Mouse (Mus musculus): ENCODE results near the gene Nudt19. TPM values are rescaled to one million over a fixed set of nuclear protein-coding genes. Genes with fewer than 3 reads are reported as not detected.
A peak's percentile ranks its signal among the peaks of the same experiment; 100 is the strongest.
"Not testable (repeated sequence)": the region's sequence is repeated elsewhere in the genome, so short reads cannot be mapped to it uniquely, and the experiment has no call there.

Nudt19 gene
- polyA plus RNA-seq, 1 experiment from 2014 or later: 50.0 TPM

- H3K4me2 ChIP-seq (replicated peaks): peak within 1 kb of the TSS; percentile 100
- under 1% methylated on average over 49 of the region's 49 CpGs for WGBS
Observed at GRCm38 (mm10) chr7:35586055-35586905, 30.2 kb upstream of the Nudt19 start, which contains the start of gene Ankrd27. Gene Ankrd27 (plus strand): TSS chr7:35586244.

GRCm38 (mm10) chr7:35585191-35586054 is 29.3 kb upstream of the Nudt19 start, which contains the start of gene Rgs9bp:
Gene Rgs9bp (minus strand): TSS chr7:35585582.
- Histone ChIP-seq H3K4me1 (peaks cover 45% of the 10 kb centered on the region), H3K4me3 (replicated peaks) (peak within 1 kb of the TSS; percentile 82), H3K27me3 (peaks cover 45% of the 10 kb centered on the region), H3K9ac (peak within 1 kb of the TSS; percentile 66), H3K4me2 (replicated peaks) (peak within 1 kb of the TSS; percentile 100), H3K36me3 (no peaks in the 10 kb centered on the region), H3K27ac (replicated peaks) (peak within 1 kb of the TSS; percentile 81), H3K9me3 (replicated peaks) (no peaks in the 10 kb centered on the region)
- peak; percentile 76 for ATAC-seq (ENCODE audit: insufficient number of reproducible peaks, low FRiP score, low TSS enrichment, low read depth)
- under 1% methylated on average over 45 of the region's 45 CpGs for WGBS

More at GRCm38 (mm10) chr7:35586055-35586905, 30.2 kb upstream of the Nudt19 start, which contains the start of gene Ankrd27:
- Histone ChIP-seq H3K27me3 (peaks cover 38% of the 10 kb centered on the region), H3K27ac (replicated peaks) (peak within 1 kb of the TSS; percentile 81), H3K36me3 (no peaks in the 10 kb centered on the region), H3K4me1 (peaks cover 46% of the 10 kb centered on the region), H3K9me3 (replicated peaks) (no peaks in the 10 kb centered on the region), H3K9ac (peak within 1 kb of the TSS; percentile 66), H3K4me3 (replicated peaks) (peak within 1 kb of the TSS; percentile 82)
- peak; percentile 97 for ATAC-seq (ENCODE audit: insufficient number of reproducible peaks, low FRiP score, low TSS enrichment, low read depth)

GRCm38 (mm10) chr7:35584786-35585190 is 28.7 kb upstream of the Nudt19 start:
- H3K9ac ChIP-seq: peak overlapping the region; percentile 33
- H3K27ac ChIP-seq (replicated peaks): no peak overlapping the region
- H3K4me1 ChIP-seq: peaks cover 40% of the 10 kb centered on the region
- H3K4me3 ChIP-seq (replicated peaks): peak overlapping the region; percentile 82
- H3K36me3 ChIP-seq: no peaks in the 10 kb centered on the region
- under 1% methylated on average over 50 of the region's 50 CpGs for WGBS
- no peaks in the 10 kb centered on the region for H3K9me3 ChIP-seq (replicated peaks)
- no peak for ATAC-seq (ENCODE audit: insufficient number of reproducible peaks, low FRiP score, low TSS enrichment, low read depth)
- H3K27me3 ChIP-seq: peaks cover 45% of the 10 kb centered on the region
- peak overlapping the region; percentile 100 for H3K4me2 ChIP-seq (replicated peaks)

- ATAC-seq (ENCODE audit: insufficient number of reproducible peaks, low FRiP score, low TSS enrichment, low read depth): no peak
- peaks cover 35% of the 10 kb centered on the region for H3K4me1 ChIP-seq
- H3K27me3 ChIP-seq: peaks cover 45% of the 10 kb centered on the region
- H3K36me3 ChIP-seq: no peaks in the 10 kb centered on the region
- peak overlapping the region; percentile 82 for H3K4me3 ChIP-seq (replicated peaks)
- WGBS: 5% methylated on average over 36 of the region's 36 CpGs
- H3K9ac ChIP-seq: peak overlapping the region; percentile 33; the same call in 1 of the 2 replicates
- no peaks in the 10 kb centered on the region for H3K9me3 ChIP-seq (replicated peaks)
- peak overlapping the region; percentile 100 for H3K4me2 ChIP-seq (replicated peaks)
- H3K27ac ChIP-seq (replicated peaks): no peak overlapping the region
Observed at GRCm38 (mm10) chr7:35584068-35584785, 28.1 kb upstream of the Nudt19 start.

GRCm38 (mm10) chr7:35583476-35584025 is 27.4 kb upstream of the Nudt19 start:
- peaks cover 30% of the 10 kb centered on the region for H3K4me1 ChIP-seq
- no peaks in the 10 kb centered on the region for H3K9me3 ChIP-seq (replicated peaks)
- no peak for ATAC-seq (ENCODE audit: insufficient number of reproducible peaks, low FRiP score, low TSS enrichment, low read depth)
- H3K27ac ChIP-seq (replicated peaks): no peak overlapping the region
- H3K4me2 ChIP-seq (replicated peaks): no peak overlapping the region
- peaks cover 45% of the 10 kb centered on the region for H3K27me3 ChIP-seq
- no peak overlapping the region for H3K4me3 ChIP-seq (replicated peaks)
- H3K9ac ChIP-seq: no peak overlapping the region
- H3K36me3 ChIP-seq: no peaks in the 10 kb centered on the region
- 18% methylated on average over 11 of the region's 11 CpGs for WGBS

- 59% methylated on average over 5 of the region's 5 CpGs for WGBS
- ATAC-seq (ENCODE audit: insufficient number of reproducible peaks, low FRiP score, low TSS enrichment, low read depth): no peak
Observed at GRCm38 (mm10) chr7:35582719-35583118, 26.6 kb upstream of the Nudt19 start.

GRCm38 (mm10) chr7:35579849-35580248 is 23.7 kb upstream of the Nudt19 start:
- no peak overlapping the region for H3K4me3 ChIP-seq (replicated peaks)
- H3K9ac ChIP-seq: no peak overlapping the region
- H3K27ac ChIP-seq (replicated peaks): no peak overlapping the region
- H3K36me3 ChIP-seq: no peaks in the 10 kb centered on the region
- H3K4me2 ChIP-seq (replicated peaks): no peak overlapping the region
- peaks cover 7% of the 10 kb centered on the region for H3K4me1 ChIP-seq
- no peak for ATAC-seq (ENCODE audit: insufficient number of reproducible peaks, low FRiP score, low TSS enrichment, low read depth)
- whole genome bisulfite sequencing: 34% methylated on average over 4 of the region's 4 CpGs
- no peaks in the 10 kb centered on the region for H3K9me3 ChIP-seq (replicated peaks)
- peaks cover 41% of the 10 kb centered on the region for H3K27me3 ChIP-seq

More at GRCm38 (mm10) chr7:35582719-35583118, 26.6 kb upstream of the Nudt19 start:
- Histone ChIP-seq H3K4me1 (peaks cover 22% of the 10 kb centered on the region), H3K4me2 (replicated peaks) (no peak overlapping the region), H3K4me3 (replicated peaks) (no peak overlapping the region), H3K27ac (replicated peaks) (no peak overlapping the region), H3K9me3 (replicated peaks) (no peaks in the 10 kb centered on the region), H3K27me3 (peaks cover 45% of the 10 kb centered on the region), H3K9ac (no peak overlapping the region), H3K36me3 (no peaks in the 10 kb centered on the region)

GRCm38 (mm10) chr7:35570883-35571282 is 14.8 kb upstream of the Nudt19 start:
- H3K27me3 ChIP-seq; ATAC-seq (ENCODE audit: insufficient number of reproducible peaks, low FRiP score, low TSS enrichment, low read depth): not testable (repeated sequence)
- WGBS: 21% methylated on average over 6 of the region's 6 CpGs

GRCm38 (mm10) chr7:35569724-35570123 is 13.6 kb upstream of the Nudt19 start:
- H3K27me3 ChIP-seq; H3K9ac ChIP-seq; H3K9me3 ChIP-seq (replicated peaks); ATAC-seq (ENCODE audit: insufficient number of reproducible peaks, low FRiP score, low TSS enrichment, low read depth); H3K4me2 ChIP-seq (replicated peaks); H3K27ac ChIP-seq (replicated peaks); H3K4me1 ChIP-seq; H3K36me3 ChIP-seq; H3K4me3 ChIP-seq (replicated peaks): not testable (repeated sequence)
- WGBS: 93% methylated on average over 4 of the region's 4 CpGs

More at GRCm38 (mm10) chr7:35570883-35571282, 14.8 kb upstream of the Nudt19 start:
- H3K4me1 ChIP-seq; H3K36me3 ChIP-seq; H3K27ac ChIP-seq (replicated peaks); H3K4me3 ChIP-seq (replicated peaks); H3K9ac ChIP-seq; H3K4me2 ChIP-seq (replicated peaks); H3K9me3 ChIP-seq (replicated peaks): not testable (repeated sequence)

- not testable (repeated sequence) for ATAC-seq (ENCODE audit: insufficient number of reproducible peaks, low FRiP score, low TSS enrichment, low read depth); H3K9ac ChIP-seq; H3K36me3 ChIP-seq; H3K4me1 ChIP-seq; H3K27me3 ChIP-seq; H3K9me3 ChIP-seq (replicated peaks); H3K27ac ChIP-seq (replicated peaks); H3K4me3 ChIP-seq (replicated peaks); H3K4me2 ChIP-seq (replicated peaks)
- WGBS: 78% methylated on average over 13 of the region's 13 CpGs
Observed at GRCm38 (mm10) chr7:35565965-35566364, 9.9 kb upstream of the Nudt19 start.

Measured in embryonic facial prominence, embryonic 15.5 days (tissue).